Mouse (Mus musculus) forebrain, embryonic 16.5 days (tissue): ENCODE results near the gene Tmem45a. TPM values are rescaled to one million over a fixed set of nuclear protein-coding genes. Genes with fewer than 3 reads are reported as not detected.

ENCODE experiments used
- ATAC-seq: fragments of 200-750 bp; cut with Nextera tagmentation; 2 replicates; pipeline ENCODE4 v1.8.0; 2017; ENCODE audit warnings: mild to moderate bottlenecking, moderate library complexity
- H3K27ac ChIP-seq: fragments of 300-500 bp; sonication (generic); 2 replicates; pipeline ENCODE4 v1.5.1; 2014; ENCODE audit warnings: low read length, control low read depth
- H3K27me3 ChIP-seq: fragments of 300-500 bp; sonication (generic); replicated peaks from 2 replicates; pipeline ENCODE4 v1.6.1; 2014; ENCODE audit warnings: low read length; ENCODE audit not compliant: control insufficient read depth, insufficient read depth
- H3K36me3 ChIP-seq: fragments of 300-500 bp; sonication (generic); 2 replicates; pipeline ENCODE4 v1.6.1; 2014; ENCODE audit not compliant: control insufficient read depth, insufficient read depth
- H3K4me1 ChIP-seq: fragments of 300-500 bp; sonication (generic); replicated peaks from 2 replicates; pipeline ENCODE4 v1.6.1; 2014; ENCODE audit warnings: low read length; ENCODE audit not compliant: control insufficient read depth, insufficient read depth
- H3K4me2 ChIP-seq: fragments of 300-500 bp; sonication (generic); 2 replicates; pipeline ENCODE4 v1.6.1; 2014; ENCODE audit warnings: mild to moderate bottlenecking, low read length, control low read depth
- H3K4me3 ChIP-seq: fragments of 300-500 bp; sonication (generic); replicated peaks from 2 replicates; pipeline ENCODE4 v1.5.1; 2014; ENCODE audit warnings: mild to moderate bottlenecking, low read length, control low read depth
- H3K9ac ChIP-seq: fragments of 300-500 bp; sonication (generic); replicated peaks from 2 replicates; pipeline ENCODE4 v1.6.1; 2014; ENCODE audit warnings: low read depth, low read length, control low read depth
- H3K9me3 ChIP-seq: fragments of 300-500 bp; sonication (generic); 2 replicates; pipeline ENCODE4 v1.6.1; 2016; ENCODE audit warnings: low read length; ENCODE audit not compliant: control insufficient read depth
- WGBS: fragments of 180-500 bp; shearing (Covaris S2); extraction: QIAGEN DNeasy Blood & Tissue Kit; methylation state at CpG from one replicate; pipeline ENCODE4 v1.1.7; 2014; 5-methylcytosine and 5-hydroxymethylcytosine counted together
- polyA plus RNA-seq: library from polyadenylated mRNA; unstranded; fragments of >200 nt; fragmentation: Nextera tagmentation; extraction: Ambion mirVana; gene quantifications from 2 replicates; pipeline ENCODE4 v1.2.1, GENCODE M21; 2015

Gene Tmem45a
- polyA plus RNA-seq, 1 experiment from 2014 or later = 3.7 TPM

DNA sequence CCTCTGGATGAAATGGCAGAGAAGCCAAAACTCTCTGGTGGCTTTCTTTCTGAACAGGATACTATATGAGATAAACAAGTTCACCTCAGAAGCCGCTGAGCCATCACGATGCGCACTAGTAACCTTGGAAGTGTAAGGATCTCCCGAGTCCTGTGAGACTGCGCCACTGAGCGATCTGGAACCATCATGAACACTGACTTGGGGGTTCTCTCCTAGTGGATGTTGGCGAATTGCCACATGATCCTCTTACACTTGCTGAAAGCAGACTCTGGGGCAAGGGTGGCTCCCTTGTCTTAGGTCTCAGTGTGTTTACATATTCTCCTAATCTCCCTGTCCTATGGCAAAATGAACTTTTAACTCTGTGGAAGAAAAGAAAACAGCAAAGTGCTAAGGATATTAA is 85.0 kb downstream of the Tmem45a start:
- H3K27ac ChIP-seq = no peak overlapping the region
- 88% methylated on average over 7 of the region's 7 CpGs for WGBS
- ATAC-seq = no peak
- H3K9ac ChIP-seq = no peak overlapping the region
- H3K36me3 ChIP-seq = no peaks in the 10 kb centered on the region
- H3K4me3 ChIP-seq = no peak overlapping the region
- no peaks in the 10 kb centered on the region for H3K9me3 ChIP-seq
- H3K4me1 ChIP-seq = no peaks in the 10 kb centered on the region
- H3K4me2 ChIP-seq = no peak overlapping the region
- H3K27me3 ChIP-seq = no peaks in the 10 kb centered on the region

GRCm38 (mm10) chr16:56800469-56800868 is 85.5 kb downstream of the Tmem45a start:
- H3K9ac ChIP-seq = no peak overlapping the region
- H3K36me3 ChIP-seq = no peaks in the 10 kb centered on the region
- no peak overlapping the region for H3K27ac ChIP-seq
- H3K9me3 ChIP-seq = no peaks in the 10 kb centered on the region
- no peak overlapping the region for H3K4me2 ChIP-seq
- no peaks in the 10 kb centered on the region for H3K27me3 ChIP-seq
- H3K4me3 ChIP-seq = no peak overlapping the region
- ATAC-seq = no peak
- WGBS = 40% methylated on average over 2 of the region's 2 CpGs
- H3K4me1 ChIP-seq = no peaks in the 10 kb centered on the region

GRCm38 (mm10) chr16:56799541-56800029 is 86.4 kb downstream of the Tmem45a start:
- 90% methylated on average over 3 of the region's 3 CpGs for WGBS
- no peak overlapping the region for H3K9ac ChIP-seq
- no peaks in the 10 kb centered on the region for H3K4me1 ChIP-seq
- no peak overlapping the region for H3K27ac ChIP-seq
- no peaks in the 10 kb centered on the region for H3K9me3 ChIP-seq
- no peak for ATAC-seq
- H3K4me3 ChIP-seq = no peak overlapping the region
- H3K36me3 ChIP-seq = no peaks in the 10 kb centered on the region
- no peaks in the 10 kb centered on the region for H3K27me3 ChIP-seq
- H3K4me2 ChIP-seq = no peak overlapping the region

DNA sequence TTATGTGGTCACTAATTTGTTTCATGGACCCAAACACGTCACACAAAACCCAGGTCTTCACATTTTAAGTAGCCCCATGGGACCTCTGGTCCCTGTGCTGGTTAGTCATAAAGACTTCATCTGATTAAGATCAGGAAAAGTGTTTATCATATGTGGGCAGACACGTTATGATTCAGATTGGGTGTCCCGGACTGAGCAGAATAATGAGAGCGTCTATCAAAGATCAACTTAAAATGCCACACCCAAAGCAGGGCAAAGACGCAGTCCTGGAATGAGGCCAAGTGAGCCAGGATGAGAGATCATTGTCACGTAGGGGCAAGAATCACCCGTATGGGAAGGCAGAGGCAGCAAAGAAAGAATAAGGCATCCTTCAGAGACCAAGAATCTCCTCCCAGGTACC is 87.1 kb downstream of the Tmem45a start:
- Histone ChIP-seq H3K9ac (no peak overlapping the region), H3K27ac (no peak overlapping the region), H3K4me1 (no peaks in the 10 kb centered on the region), H3K36me3 (no peaks in the 10 kb centered on the region), H3K4me2 (no peak overlapping the region), H3K27me3 (no peaks in the 10 kb centered on the region), H3K9me3 (no peaks in the 10 kb centered on the region), H3K4me3 (no peak overlapping the region)
- ATAC-seq = no peak
- 81% methylated on average over 7 of the region's 7 CpGs for WGBS

GRCm38 (mm10) chr16:56795481-56796139 is 90.4 kb downstream of the Tmem45a start, which contains the start of gene Adgrg7:
Adgrg7 (minus strand) TSS chr16:56795855.
- no peaks in the 10 kb centered on the region for H3K4me1 ChIP-seq
- WGBS = 76% methylated on average over 8 of the region's 8 CpGs
- no peak within 1 kb of the TSS for H3K27ac ChIP-seq
- no peaks in the 10 kb centered on the region for H3K36me3 ChIP-seq
- no peak for ATAC-seq
- no peak within 1 kb of the TSS for H3K4me3 ChIP-seq
- H3K9ac ChIP-seq = no peak within 1 kb of the TSS
- H3K4me2 ChIP-seq = no peak within 1 kb of the TSS
- no peaks in the 10 kb centered on the region for H3K27me3 ChIP-seq
- no peaks in the 10 kb centered on the region for H3K9me3 ChIP-seq

- Histone ChIP-seq H3K4me1 (no peaks in the 10 kb centered on the region), H3K9ac (no peak overlapping the region), H3K36me3 (no peaks in the 10 kb centered on the region), H3K4me2 (no peak overlapping the region), H3K27me3 (no peaks in the 10 kb centered on the region), H3K9me3 (no peaks in the 10 kb centered on the region), H3K4me3 (no peak overlapping the region), H3K27ac (no peak overlapping the region)
- WGBS = 84% methylated on average over 7 of the region's 7 CpGs
- no peak for ATAC-seq
Observed at GRCm38 (mm10) chr16:56794383-56795144, 91.4 kb downstream of the Tmem45a start.

DNA sequence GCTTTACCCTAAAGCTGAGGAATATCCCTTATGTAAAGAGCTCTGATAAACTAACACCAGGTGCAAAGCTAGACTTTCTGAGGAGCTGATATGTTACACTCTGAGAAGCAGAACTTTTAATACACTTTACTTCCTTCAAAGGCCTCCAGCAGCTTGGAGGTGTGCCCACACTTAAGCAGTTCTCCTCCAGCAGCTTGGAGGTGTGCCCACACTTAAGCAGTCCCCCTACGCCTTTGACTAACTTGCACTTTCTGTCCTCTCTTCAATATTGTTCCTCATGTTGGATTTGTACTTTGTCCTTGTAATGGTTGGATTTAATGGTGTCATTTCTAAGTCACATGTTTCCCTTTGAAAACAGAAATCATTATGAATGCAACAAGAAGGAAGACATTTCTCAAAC is 92.2 kb downstream of the Tmem45a start:
- ATAC-seq = no peak
- Histone ChIP-seq H3K27me3 (no peaks in the 10 kb centered on the region), H3K9me3 (no peaks in the 10 kb centered on the region), H3K27ac (no peak overlapping the region), H3K4me1 (no peaks in the 10 kb centered on the region), H3K36me3 (no peaks in the 10 kb centered on the region), H3K9ac (no peak overlapping the region), H3K4me2 (no peak overlapping the region), H3K4me3 (no peak overlapping the region)
- WGBS = 71% methylated on average over 1 of the region's 1 CpGs

DNA sequence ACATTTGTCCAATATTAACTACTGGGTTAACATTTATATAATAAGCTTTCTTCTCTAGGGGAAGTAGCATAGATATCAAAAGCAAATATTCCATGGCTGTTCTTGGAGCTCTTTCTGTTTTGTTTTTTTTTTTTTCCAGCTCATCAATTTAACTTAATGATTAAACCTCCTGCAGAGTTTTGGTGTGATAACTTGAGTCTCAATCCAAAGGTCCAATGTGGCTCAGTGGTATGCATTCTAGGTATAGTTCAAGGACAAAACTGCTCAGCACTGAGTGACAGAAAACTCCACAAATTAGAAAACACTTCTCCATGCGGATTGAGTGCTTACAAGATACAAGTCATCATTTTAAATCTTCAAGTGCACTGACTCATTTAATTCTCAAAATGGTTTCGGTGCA is 100.0 kb downstream of the Tmem45a start:
- no peak for ATAC-seq
- no peaks in the 10 kb centered on the region for H3K36me3 ChIP-seq
- H3K9me3 ChIP-seq = no peaks in the 10 kb centered on the region

DNA sequence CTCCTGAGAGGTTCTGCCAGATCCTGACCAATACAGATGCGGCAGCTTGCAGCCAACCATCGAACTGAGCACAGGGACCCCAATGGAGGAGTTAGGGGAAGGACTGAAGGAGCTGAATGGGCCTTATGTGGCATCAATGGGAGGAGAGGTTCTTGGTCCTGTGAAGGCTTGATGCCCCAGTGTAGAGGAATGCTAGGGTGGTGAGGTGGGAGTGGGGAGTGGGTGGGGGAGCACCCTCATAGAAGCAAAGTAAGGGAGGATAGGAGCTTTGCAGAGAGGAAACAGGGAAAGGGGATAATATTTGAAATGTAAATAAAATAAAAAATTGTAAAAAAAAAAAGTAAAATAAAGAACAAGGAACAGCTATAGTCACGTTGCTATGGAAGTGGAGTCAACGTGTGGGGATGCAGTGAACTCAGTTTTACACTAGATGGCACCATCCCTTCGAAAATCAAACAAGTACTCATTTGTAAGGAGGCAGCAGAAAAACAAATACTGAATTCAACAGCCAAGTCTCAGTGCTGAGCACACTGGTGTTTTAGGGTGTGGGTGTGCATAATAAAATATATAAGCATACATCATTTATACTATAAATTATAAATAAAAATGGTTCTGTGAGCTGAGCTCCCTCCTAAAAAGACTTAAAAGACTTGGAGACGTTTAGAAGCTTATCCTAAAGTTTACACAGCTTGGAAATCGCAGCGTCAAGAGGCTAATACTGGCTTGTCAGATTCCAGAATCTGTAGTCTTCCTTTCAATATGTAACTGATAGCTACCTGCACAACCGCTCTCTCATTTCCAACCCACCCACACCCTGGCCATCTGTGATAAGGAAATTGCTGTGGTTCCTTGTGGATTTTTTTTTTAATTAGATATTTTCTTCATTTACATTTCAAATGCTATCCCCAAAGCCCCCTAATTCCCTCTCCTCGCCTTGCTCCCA is 114.5 kb downstream of the Tmem45a start:
- Histone ChIP-seq H3K4me2 (no peak overlapping the region), H3K27me3 (no peaks in the 10 kb centered on the region), H3K9ac (no peak overlapping the region), H3K4me1 (no peaks in the 10 kb centered on the region), H3K9me3 (no peaks in the 10 kb centered on the region), H3K36me3 (no peaks in the 10 kb centered on the region), H3K4me3 (no peak overlapping the region), H3K27ac (no peak overlapping the region)
- peak; percentile 91 for ATAC-seq
- WGBS = 50% methylated on average over 10 of the region's 10 CpGs

More for the DNA sequence above, 100.0 kb downstream of the Tmem45a start:
- no peaks in the 10 kb centered on the region for H3K4me1 ChIP-seq
- H3K9ac ChIP-seq = no peak overlapping the region
- 85% methylated on average over 2 of the region's 2 CpGs for WGBS
- H3K27me3 ChIP-seq = no peaks in the 10 kb centered on the region
- no peak overlapping the region for H3K27ac ChIP-seq
- no peak overlapping the region for H3K4me3 ChIP-seq
- no peak overlapping the region for H3K4me2 ChIP-seq
